Mouse (Mus musculus) testis, adult 2 months (tissue): ENCODE results near the gene Sdad1.

Experiments used
- CTCF ChIP-seq: fragments of 200-500 bp; IDR thresholded peaks from 2 replicates; pipeline ENCODE4 v1.5.1; 2012; ENCODE audit warnings: low read depth, mild to moderate bottlenecking, inconsistent platforms, low read length, moderate library complexity; ENCODE audit not compliant: control insufficient read depth, insufficient read depth, insufficient replicate concordance
- POLR2A ChIP-seq: fragments of 200-500 bp; IDR thresholded peaks from 2 replicates; pipeline ENCODE4 v1.6.1; 2012; ENCODE audit warnings: low read depth, mild to moderate bottlenecking, inconsistent platforms, low read length, moderate library complexity; ENCODE audit not compliant: control insufficient read depth

- TF ChIP-seq POLR2A (no peak), CTCF (no peak)
Observed at GRCm38 (mm10) chr5:92270496-92270895, 39.8 kb downstream of the Sdad1 start.
